Mouse (Mus musculus): ENCODE results near the gene Olfr381. TPM values are rescaled to one million over a fixed set of nuclear protein-coding genes. Genes with fewer than 3 reads are reported as not detected.
"Not testable (repeated sequence)": the region's sequence is repeated elsewhere in the genome, so short reads cannot be mapped to it uniquely, and the experiment has no call there.

Gene Olfr381
- polyA plus RNA-seq (2015; fragmentation: Nextera tagmentation; extraction: Ambion mirVana), result not detected in 2 replicates

GRCm38 (mm10) chr11:73491503-73491902, at the start of gene Olfr381:
Gene Olfr381 (minus strand): TSS chr11:73491603.
- H3K9ac ChIP-seq (replicated peaks; ENCODE audit: low read length), result no peak within 1 kb of the TSS
- H3K9me3 ChIP-seq (ENCODE audit: low read length), result no peaks in the 10 kb centered on the region

GRCm38 (mm10) chr11:73528971-73529370, 37.6 kb upstream of the Olfr381 start:
- H3K27me3 ChIP-seq (ENCODE audit: insufficient read depth, low read length); H3K27ac ChIP-seq (ENCODE audit: low read length); H3K4me1 ChIP-seq (ENCODE audit: insufficient read depth, low read length); ATAC-seq (ENCODE audit: low FRiP score, low TSS enrichment); H3K4me3 ChIP-seq (ENCODE audit: low read length); H3K9me3 ChIP-seq (ENCODE audit: low read length); H3K4me2 ChIP-seq (replicated peaks; ENCODE audit: low read depth, low read length); H3K36me3 ChIP-seq (ENCODE audit: insufficient read depth, low read length); H3K9ac ChIP-seq (replicated peaks; ENCODE audit: low read length): not testable (repeated sequence)
- 91% methylated on average over 1 of the region's 1 CpGs for WGBS

More at GRCm38 (mm10) chr11:73491503-73491902, at the start of gene Olfr381:
- no peaks in the 10 kb centered on the region for H3K36me3 ChIP-seq (ENCODE audit: insufficient read depth, low read length)
- H3K4me2 ChIP-seq (replicated peaks; ENCODE audit: low read depth, low read length), result no peak within 1 kb of the TSS
- ATAC-seq (ENCODE audit: low FRiP score, low TSS enrichment), result no peak
- H3K27ac ChIP-seq (ENCODE audit: low read length), result no peak within 1 kb of the TSS
- H3K4me1 ChIP-seq (ENCODE audit: insufficient read depth, low read length), result no peaks in the 10 kb centered on the region
- H3K27me3 ChIP-seq (ENCODE audit: insufficient read depth, low read length), result no peaks in the 10 kb centered on the region
- no peak within 1 kb of the TSS for H3K4me3 ChIP-seq (ENCODE audit: low read length)

GRCm38 (mm10) chr11:73517097-73517496, 25.7 kb upstream of the Olfr381 start, which contains the start of gene Olfr382:
Gene Olfr382 (minus strand): TSS chr11:73517197.
- H3K36me3 ChIP-seq (ENCODE audit: insufficient read depth, low read length), result no peaks in the 10 kb centered on the region
- ATAC-seq (ENCODE audit: low FRiP score, low TSS enrichment), result no peak
- H3K4me2 ChIP-seq (replicated peaks; ENCODE audit: low read depth, low read length), result no peak within 1 kb of the TSS
- H3K9ac ChIP-seq (replicated peaks; ENCODE audit: low read length), result no peak within 1 kb of the TSS
- no peaks in the 10 kb centered on the region for H3K4me1 ChIP-seq (ENCODE audit: insufficient read depth, low read length)
- no peak within 1 kb of the TSS for H3K4me3 ChIP-seq (ENCODE audit: low read length)
- H3K9me3 ChIP-seq (ENCODE audit: low read length), result no peaks in the 10 kb centered on the region; the same call in 1 of the 2 replicates
- no peaks in the 10 kb centered on the region for H3K27me3 ChIP-seq (ENCODE audit: insufficient read depth, low read length)
- H3K27ac ChIP-seq (ENCODE audit: low read length), result no peak within 1 kb of the TSS

GRCm38 (mm10) chr11:73457408-73457807, 34.0 kb downstream of the Olfr381 start, which contains the start of gene Olfr380:
Gene Olfr380 (minus strand): TSS chr11:73457508.
- H3K4me2 ChIP-seq (replicated peaks; ENCODE audit: low read depth, low read length), result no peak within 1 kb of the TSS
- H3K27ac ChIP-seq (ENCODE audit: low read length), result no peak within 1 kb of the TSS
- H3K36me3 ChIP-seq (ENCODE audit: insufficient read depth, low read length), result no peaks in the 10 kb centered on the region
- no peaks in the 10 kb centered on the region for H3K4me1 ChIP-seq (ENCODE audit: insufficient read depth, low read length)
- no peaks in the 10 kb centered on the region for H3K9me3 ChIP-seq (ENCODE audit: low read length)
- H3K9ac ChIP-seq (replicated peaks; ENCODE audit: low read length), result no peak within 1 kb of the TSS
- 94% methylated on average over 1 of the region's 1 CpGs for WGBS
- no peak within 1 kb of the TSS for H3K4me3 ChIP-seq (ENCODE audit: low read length)
- no peak for ATAC-seq (ENCODE audit: low FRiP score, low TSS enrichment)
- no peaks in the 10 kb centered on the region for H3K27me3 ChIP-seq (ENCODE audit: insufficient read depth, low read length)

Other genes starting within 250 kb of the Olfr381 start
- gene Trpv3, start 224.2 kb downstream of the Olfr381 start, polyA plus RNA-seq (2015; fragmentation: Nextera tagmentation; extraction: Ambion mirVana), result 0.12 and 0.21 TPM in 2 replicates
- gene Aspa, start 162.0 kb downstream of the Olfr381 start, polyA plus RNA-seq (2015; fragmentation: Nextera tagmentation; extraction: Ambion mirVana), result 30.8 and 32.0 TPM in 2 replicates
- gene Gm49340, start 161.9 kb downstream of the Olfr381 start, polyA plus RNA-seq (2015; fragmentation: Nextera tagmentation; extraction: Ambion mirVana), result not detected in 2 replicates
- gene Spata22, start 161.9 kb downstream of the Olfr381 start, polyA plus RNA-seq (2015; fragmentation: Nextera tagmentation; extraction: Ambion mirVana), result 0.27 and 0.29 TPM in 2 replicates
- not detected in 2 replicates for gene Olfr20, start 140.8 kb downstream of the Olfr381 start, polyA plus RNA-seq (2015; fragmentation: Nextera tagmentation; extraction: Ambion mirVana)
- not detected in 2 replicates for gene Olfr376, start 120.4 kb downstream of the Olfr381 start, polyA plus RNA-seq (2015; fragmentation: Nextera tagmentation; extraction: Ambion mirVana)
- not detected in 2 replicates for gene Olfr1, start 92.0 kb downstream of the Olfr381 start, polyA plus RNA-seq (2015; fragmentation: Nextera tagmentation; extraction: Ambion mirVana)
- not detected in 2 replicates for gene Olfr378, start 63.1 kb downstream of the Olfr381 start, polyA plus RNA-seq (2015; fragmentation: Nextera tagmentation; extraction: Ambion mirVana)
- gene Olfr380, start 34.1 kb downstream of the Olfr381 start, polyA plus RNA-seq (2015; fragmentation: Nextera tagmentation; extraction: Ambion mirVana), result not detected in 2 replicates
- not detected in 2 replicates for gene Olfr382, start 25.6 kb upstream of the Olfr381 start, polyA plus RNA-seq (2015; fragmentation: Nextera tagmentation; extraction: Ambion mirVana)
- not detected in 2 replicates for gene Olfr385, start 101.4 kb upstream of the Olfr381 start, polyA plus RNA-seq (2015; fragmentation: Nextera tagmentation; extraction: Ambion mirVana)
- gene Olfr384, start 107.0 kb upstream of the Olfr381 start, polyA plus RNA-seq (2015; fragmentation: Nextera tagmentation; extraction: Ambion mirVana), result not detected in 2 replicates
- not detected in 2 replicates for gene Zfp735, start 197.2 kb upstream of the Olfr381 start, polyA plus RNA-seq (2015; fragmentation: Nextera tagmentation; extraction: Ambion mirVana)

All from kidney, embryonic 16.5 days (tissue).